Mouse (Mus musculus) midbrain, embryonic 15.5 days (tissue): ENCODE measurements around the gene Gm17018. TPM values are rescaled to one million over a fixed set of nuclear protein-coding genes. Genes with fewer than 3 reads are reported as not detected.

Experiments
- ATAC-seq: fragments of 200-750 bp; cut with Nextera tagmentation; replicated peaks from 2 replicates; pipeline ENCODE4 v1.8.0; 2017; ENCODE audit warnings: moderate TSS enrichment
- H3K27ac ChIP-seq: fragments of 300-500 bp; sonication (generic); 2 replicates; pipeline ENCODE4 v1.5.1; 2015; ENCODE audit warnings: mild to moderate bottlenecking, inconsistent platforms
- H3K27me3 ChIP-seq: fragments of 300-500 bp; sonication (generic); replicated peaks from 2 replicates; pipeline ENCODE4 v1.6.1; 2015; ENCODE audit warnings: inconsistent platforms
- H3K36me3 ChIP-seq: fragments of 300-500 bp; sonication (generic); replicated peaks from 2 replicates; pipeline ENCODE4 v1.6.1; 2015; ENCODE audit warnings: inconsistent platforms
- H3K4me1 ChIP-seq: fragments of 300-500 bp; sonication (generic); 2 replicates; pipeline ENCODE4 v1.6.1; 2015; ENCODE audit warnings: inconsistent platforms
- H3K4me2 ChIP-seq: fragments of 300-500 bp; sonication (generic); 2 replicates; pipeline ENCODE4 v1.6.1; 2015; ENCODE audit warnings: inconsistent platforms, mild to moderate bottlenecking, moderate library complexity
- H3K4me3 ChIP-seq: fragments of 300-500 bp; sonication (generic); 2 replicates; pipeline ENCODE4 v1.5.1; 2015; ENCODE audit warnings: mild to moderate bottlenecking, inconsistent platforms
- H3K9ac ChIP-seq: fragments of 300-500 bp; sonication (generic); 2 replicates; pipeline ENCODE4 v1.6.1; 2015; ENCODE audit warnings: mild to moderate bottlenecking, inconsistent platforms
- H3K9me3 ChIP-seq: fragments of 300-500 bp; sonication (generic); 2 replicates; pipeline ENCODE4 v1.6.1; 2016; ENCODE audit warnings: inconsistent platforms
- WGBS: fragments of 180-500 bp; shearing (Covaris S2); methylation state at CpG from one replicate; pipeline ENCODE4 v1.1.7; 2015; ENCODE audit warnings: mixed read lengths; 5-methylcytosine and 5-hydroxymethylcytosine counted together
- polyA plus RNA-seq: library from polyadenylated mRNA; unstranded; fragments of >200 nt; fragmentation: Nextera tagmentation; extraction: Ambion mirVana; gene quantifications from 2 replicates; pipeline ENCODE4 v1.2.1, GENCODE M21; 2015

Gm17018 gene
- polyA plus RNA-seq, 1 experiment from 2014 or later = 60.3 TPM

GRCm38 (mm10) chr19:45596434-45596833 lies 36.0 kb downstream of the Gm17018 start:
- no peak for ATAC-seq
- Histone ChIP-seq H3K9me3 (no peaks in the 10 kb centered on the region), H3K4me1 (peaks cover 11% of the 10 kb centered on the region; the same call in 1 of the 2 replicates), H3K4me2 (no peak overlapping the region), H3K27me3 (0 out of 2 replicates have a peak, but pooled peaks cover 3% of the 10 kb centered on the region), H3K9ac (no peak overlapping the region), H3K4me3 (no peak overlapping the region), H3K36me3 (no peaks in the 10 kb centered on the region), H3K27ac (no peak overlapping the region)
- 56% methylated on average over 6 of the region's 6 CpGs for WGBS

DNA sequence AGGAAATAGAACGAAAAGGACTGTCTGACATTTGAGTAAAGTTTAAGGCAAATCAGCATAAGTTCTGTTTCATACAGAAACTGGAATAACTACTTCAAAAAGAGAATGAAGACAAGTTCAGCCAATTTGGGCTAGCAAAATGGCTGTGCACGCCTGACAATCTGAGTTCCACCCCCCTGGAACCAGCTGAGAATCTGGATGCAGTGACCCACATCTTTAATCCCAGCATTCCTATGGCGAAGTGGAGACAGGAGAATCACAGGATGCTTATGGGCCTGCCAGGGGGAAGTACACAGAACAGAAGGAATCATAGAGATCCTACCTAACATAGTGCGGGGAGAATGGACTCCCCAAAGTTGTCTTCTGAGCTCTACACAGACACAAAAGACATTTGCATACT lies 36.7 kb downstream of the Gm17018 start:
- Histone ChIP-seq H3K36me3 (no peaks in the 10 kb centered on the region), H3K4me3 (no peak overlapping the region), H3K9ac (no peak overlapping the region), H3K4me2 (no peak overlapping the region), H3K4me1 (peaks cover 11% of the 10 kb centered on the region; the same call in 1 of the 2 replicates), H3K27me3 (0 out of 2 replicates have a peak, but pooled peaks cover under 1% of the 10 kb centered on the region), H3K27ac (no peak overlapping the region), H3K9me3 (no peaks in the 10 kb centered on the region)
- ATAC-seq = no peak
- WGBS = 71% methylated on average over 4 of the region's 4 CpGs

DNA sequence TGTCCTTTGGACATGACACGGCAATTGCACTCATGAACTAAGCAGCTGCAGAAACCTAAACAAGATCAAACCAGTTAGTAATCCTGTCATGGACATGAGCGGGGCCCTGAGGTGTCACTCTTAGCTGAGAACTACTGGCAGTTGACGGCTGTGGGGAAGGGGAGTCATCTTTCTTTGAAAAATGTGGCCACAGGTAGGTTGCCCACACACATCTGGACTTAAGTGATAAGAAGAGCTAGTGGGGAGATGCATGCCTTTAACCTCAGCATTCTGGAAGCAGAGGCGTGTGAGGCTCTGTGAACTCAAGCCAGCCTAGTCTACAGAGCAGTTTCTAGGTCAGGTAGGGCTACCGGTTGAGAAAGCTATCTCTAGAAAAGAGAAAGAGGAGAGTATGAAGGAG lies 42.2 kb downstream of the Gm17018 start:
- Histone ChIP-seq H3K36me3 (no peaks in the 10 kb centered on the region), H3K27me3 (no peaks in the 10 kb centered on the region; the same call in 1 of the 2 replicates)

GRCm38 (mm10) chr19:45606701-45607100 lies 46.3 kb downstream of the Gm17018 start:
- 80% methylated on average over 4 of the region's 4 CpGs for WGBS
- no peaks in the 10 kb centered on the region for H3K36me3 ChIP-seq
- no peak overlapping the region for H3K4me2 ChIP-seq
- ATAC-seq = no peak
- no peaks in the 10 kb centered on the region; the same call in 1 of the 2 replicates for H3K27me3 ChIP-seq
- H3K9ac ChIP-seq = no peak overlapping the region
- H3K4me3 ChIP-seq = no peak overlapping the region
- no peaks in the 10 kb centered on the region for H3K9me3 ChIP-seq
- no peak overlapping the region for H3K27ac ChIP-seq
- peaks cover 9% of the 10 kb centered on the region for H3K4me1 ChIP-seq

More for the DNA sequence above, 42.2 kb downstream of the Gm17018 start:
- no peak overlapping the region for H3K4me2 ChIP-seq
- H3K27ac ChIP-seq = no peak overlapping the region
- 89% methylated on average over 5 of the region's 5 CpGs for WGBS
- H3K9me3 ChIP-seq = no peaks in the 10 kb centered on the region
- ATAC-seq = no peak
- H3K4me1 ChIP-seq = peaks cover 4% of the 10 kb centered on the region
- H3K4me3 ChIP-seq = no peak overlapping the region
- H3K9ac ChIP-seq = no peak overlapping the region

DNA sequence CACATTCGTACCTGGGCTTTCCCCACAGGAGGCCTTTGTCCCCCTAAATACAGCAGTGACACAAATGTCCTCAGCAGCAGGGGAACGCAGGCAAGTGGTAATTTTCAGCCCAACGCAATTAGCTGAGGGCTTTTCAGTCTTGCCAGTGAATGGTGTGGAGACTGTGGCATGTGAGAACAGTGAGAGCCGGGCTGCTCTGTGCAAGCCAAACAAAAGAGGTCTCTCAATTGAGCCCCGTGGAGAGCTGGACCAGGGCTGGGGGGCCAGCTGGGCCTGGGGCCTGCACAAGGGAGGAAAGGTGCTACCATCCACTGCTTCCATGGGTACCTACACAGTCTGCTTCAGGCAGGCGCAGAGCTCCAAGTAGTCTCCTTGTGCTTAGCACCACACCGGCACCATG lies 47.1 kb downstream of the Gm17018 start:
- 15% methylated on average over 7 of the region's 7 CpGs for WGBS

DNA sequence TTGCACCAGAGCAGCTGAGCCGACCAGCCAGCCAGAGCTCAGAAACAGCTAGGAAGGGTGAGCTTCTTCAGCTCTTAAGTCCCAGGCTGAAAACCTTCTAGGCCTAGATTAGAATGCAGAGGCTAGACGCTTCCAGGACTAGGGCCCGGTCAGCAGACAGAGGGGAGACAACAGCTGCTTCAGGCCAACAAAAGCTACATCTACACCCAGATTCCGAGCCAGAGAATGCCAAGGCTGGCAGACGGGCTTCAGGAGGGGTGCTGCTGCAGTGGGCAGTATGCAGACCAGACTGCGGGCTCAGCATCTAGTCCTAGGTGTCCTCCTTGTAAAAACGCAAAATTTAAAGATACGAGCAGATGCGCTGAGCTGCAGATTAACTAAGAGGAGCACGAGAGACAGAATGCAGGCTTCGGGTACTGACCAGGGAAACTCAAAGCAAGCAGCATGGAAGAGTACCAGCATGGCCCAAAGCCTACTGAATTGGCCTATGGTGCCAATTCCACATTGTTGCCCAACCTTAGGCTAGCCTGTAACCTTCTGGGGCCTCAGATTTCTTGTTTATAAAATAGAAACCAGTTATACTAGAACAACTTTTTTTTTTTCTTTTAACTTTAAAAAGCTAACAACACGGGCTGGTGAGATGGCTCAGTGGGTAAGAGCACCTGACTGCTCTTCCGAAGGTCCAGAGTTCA lies 48.4 kb downstream of the Gm17018 start:
- H3K27ac ChIP-seq = no peak overlapping the region
- no peak overlapping the region for H3K4me3 ChIP-seq
- no peaks in the 10 kb centered on the region for H3K9me3 ChIP-seq
- H3K4me1 ChIP-seq = peaks cover 9% of the 10 kb centered on the region
- WGBS = 83% methylated on average over 13 of the region's 13 CpGs
- no peak for ATAC-seq
- H3K27me3 ChIP-seq = no peaks in the 10 kb centered on the region; the same call in 1 of the 2 replicates
- no peak overlapping the region for H3K9ac ChIP-seq
- H3K4me2 ChIP-seq = no peak overlapping the region
- H3K36me3 ChIP-seq = no peaks in the 10 kb centered on the region

More for the DNA sequence above, 47.1 kb downstream of the Gm17018 start:
- Histone ChIP-seq H3K4me3 (no peak overlapping the region), H3K27ac (no peak overlapping the region), H3K36me3 (no peaks in the 10 kb centered on the region), H3K9me3 (no peaks in the 10 kb centered on the region), H3K27me3 (no peaks in the 10 kb centered on the region; the same call in 1 of the 2 replicates), H3K9ac (no peak overlapping the region), H3K4me1 (peaks cover 9% of the 10 kb centered on the region), H3K4me2 (no peak overlapping the region)
- ATAC-seq = 0 out of 2 replicates have a peak, but pooled peaks have one; percentile 39

- Histone ChIP-seq H3K36me3 (no peaks in the 10 kb centered on the region), H3K27ac (no peak overlapping the region), H3K9ac (no peak overlapping the region), H3K4me2 (no peak overlapping the region), H3K27me3 (no peaks in the 10 kb centered on the region), H3K9me3 (no peaks in the 10 kb centered on the region), H3K4me3 (no peak overlapping the region), H3K4me1 (peaks cover 20% of the 10 kb centered on the region)
- no peak for ATAC-seq
- WGBS = 89% methylated on average over 5 of the region's 5 CpGs
Measured at GRCm38 (mm10) chr19:45610823-45611222, 50.4 kb downstream of the Gm17018 start.

DNA sequence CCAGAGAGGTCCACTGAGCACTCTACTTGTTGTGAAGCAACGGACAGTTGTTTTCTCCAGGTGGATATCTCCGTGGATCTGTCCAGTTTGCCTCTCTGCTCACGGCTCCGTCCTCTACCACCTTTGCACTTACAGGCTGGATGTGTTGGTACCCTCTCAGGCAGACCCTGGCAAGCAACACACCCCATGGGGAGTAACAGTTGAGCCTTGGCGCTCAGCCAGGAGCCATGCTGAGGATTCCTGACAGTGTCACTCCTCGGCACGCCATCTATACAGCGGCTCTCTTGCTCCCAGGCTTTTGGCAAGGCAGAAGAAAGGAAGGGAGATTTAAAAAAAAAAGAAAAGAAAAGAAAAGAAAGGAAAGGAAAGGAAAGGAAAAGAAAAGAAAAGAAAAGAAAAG lies 54.0 kb downstream of the Gm17018 start:
- ATAC-seq = no peak
- no peak overlapping the region for H3K9ac ChIP-seq
- no peaks in the 10 kb centered on the region for H3K36me3 ChIP-seq
- no peaks in the 10 kb centered on the region for H3K9me3 ChIP-seq
- 53% methylated on average over 8 of the region's 8 CpGs for WGBS
- H3K4me2 ChIP-seq = no peak overlapping the region
- no peak overlapping the region for H3K4me3 ChIP-seq
- no peaks in the 10 kb centered on the region for H3K27me3 ChIP-seq
- H3K27ac ChIP-seq = no peak overlapping the region
- peaks cover 27% of the 10 kb centered on the region for H3K4me1 ChIP-seq

- no peaks in the 10 kb centered on the region for H3K9me3 ChIP-seq
- ATAC-seq = peak; percentile 42; the same call in 1 of the 2 replicates
- H3K27ac ChIP-seq = 0 out of 2 replicates have a peak overlapping the region, but pooled peaks have one; percentile 11
Measured at GRCm38 (mm10) chr19:45614928-45615327, 54.5 kb downstream of the Gm17018 start.

DNA sequence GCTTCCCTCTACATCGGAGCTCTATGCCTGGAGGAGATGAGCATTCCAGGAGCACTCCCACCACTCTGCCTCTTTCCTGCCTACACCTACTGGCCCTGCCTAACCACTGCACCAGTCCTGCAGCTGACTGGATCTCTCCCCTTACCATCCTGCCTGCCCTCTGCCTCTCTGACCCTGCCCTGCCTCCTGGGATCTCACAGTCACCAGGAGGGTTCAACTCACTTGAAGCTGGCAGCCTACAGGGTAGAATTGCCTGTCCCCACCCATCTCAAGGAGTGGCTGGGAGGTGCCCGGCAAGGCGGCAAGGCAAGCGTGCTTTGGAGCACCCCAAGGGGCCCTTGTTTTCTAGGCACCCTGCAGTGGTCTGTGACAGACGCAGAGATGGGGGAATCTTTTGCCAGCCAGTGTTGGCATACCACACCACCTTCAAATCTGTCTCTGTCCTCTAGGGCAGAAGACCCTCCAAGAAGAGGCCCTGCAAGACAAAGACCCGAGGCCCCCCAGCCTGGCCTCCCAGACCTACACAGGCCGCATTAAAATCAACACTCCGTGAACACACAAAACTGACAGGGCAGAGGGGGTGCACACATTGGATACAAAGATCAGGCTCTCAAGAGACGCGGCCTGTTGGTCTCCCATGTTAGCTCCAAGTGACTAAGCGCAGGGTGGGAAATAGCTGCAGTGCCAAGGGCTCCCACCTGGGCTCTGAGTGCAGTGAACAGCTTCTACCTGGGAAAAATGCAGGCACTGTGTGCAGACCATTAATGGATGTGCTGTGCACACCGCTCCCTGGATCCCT lies 55.2 kb downstream of the Gm17018 start:
- H3K9me3 ChIP-seq = no peaks in the 10 kb centered on the region
- no peaks in the 10 kb centered on the region for H3K36me3 ChIP-seq
- 0 out of 2 replicates have a peak overlapping the region, but pooled peaks have one; percentile 11 for H3K27ac ChIP-seq
- H3K9ac ChIP-seq = no peak overlapping the region
- ATAC-seq = peak; percentile 37; the same call in 1 of the 2 replicates
- WGBS = 34% methylated on average over 12 of the region's 12 CpGs
- no peak overlapping the region for H3K4me2 ChIP-seq
- H3K4me3 ChIP-seq = no peak overlapping the region
- no peaks in the 10 kb centered on the region for H3K27me3 ChIP-seq
- H3K4me1 ChIP-seq = peaks cover 27% of the 10 kb centered on the region

More at GRCm38 (mm10) chr19:45614928-45615327, 54.5 kb downstream of the Gm17018 start:
- Histone ChIP-seq H3K36me3 (no peaks in the 10 kb centered on the region), H3K4me2 (no peak overlapping the region), H3K4me1 (peaks cover 27% of the 10 kb centered on the region), H3K4me3 (no peak overlapping the region), H3K27me3 (no peaks in the 10 kb centered on the region), H3K9ac (no peak overlapping the region)
- 41% methylated on average over 3 of the region's 3 CpGs for WGBS

- Histone ChIP-seq H3K36me3 (no peaks in the 10 kb centered on the region), H3K27me3 (no peaks in the 10 kb centered on the region), H3K4me2 (no peak overlapping the region), H3K9ac (no peak overlapping the region), H3K9me3 (no peaks in the 10 kb centered on the region), H3K4me1 (peaks cover 27% of the 10 kb centered on the region), H3K27ac (no peak overlapping the region), H3K4me3 (no peak overlapping the region)
- WGBS = 27% methylated on average over 4 of the region's 4 CpGs
- ATAC-seq = no peak
Measured at GRCm38 (mm10) chr19:45616214-45616518, 55.8 kb downstream of the Gm17018 start.

DNA sequence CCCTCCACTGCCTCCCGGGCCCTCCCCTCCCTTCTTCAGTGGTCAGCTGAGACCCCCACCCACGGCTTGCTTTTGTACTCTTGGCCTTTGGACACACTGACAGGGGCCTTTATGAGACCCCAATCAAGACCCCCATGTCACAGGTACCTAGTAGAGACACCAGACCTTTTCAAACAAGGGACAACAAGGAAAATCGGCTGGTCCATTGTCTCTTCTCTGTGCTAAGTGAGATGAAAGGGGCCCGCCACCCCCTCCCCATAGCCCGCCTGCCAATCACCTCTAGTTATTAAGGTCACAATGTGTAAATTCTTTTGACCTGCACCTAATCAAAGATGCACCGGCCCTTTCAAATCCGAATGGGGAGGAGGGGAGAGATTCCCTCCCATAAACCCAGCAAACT lies 56.3 kb downstream of the Gm17018 start:
- no peak for ATAC-seq

More for the DNA sequence above, 56.3 kb downstream of the Gm17018 start:
- Histone ChIP-seq H3K9ac (no peak overlapping the region), H3K4me1 (peaks cover 27% of the 10 kb centered on the region), H3K27me3 (no peaks in the 10 kb centered on the region), H3K27ac (no peak overlapping the region), H3K9me3 (no peaks in the 10 kb centered on the region), H3K4me2 (no peak overlapping the region), H3K36me3 (no peaks in the 10 kb centered on the region), H3K4me3 (no peak overlapping the region)
- WGBS = 12% methylated on average over 7 of the region's 7 CpGs
